Mouse (Mus musculus) erythroblast, embryonic 14.5 days (primary cell): ENCODE data around the gene Tle6.

Experiments
- GATA1 ChIP-seq: IDR thresholded peaks from 2 replicates; pipeline ENCODE4 v1.6.1; 2012; ENCODE audit warnings: low read length, inconsistent platforms, mixed read lengths
- TAL1 ChIP-seq: IDR thresholded peaks from 3 replicates; pipeline ENCODE4 v1.6.1; 2012; ENCODE audit warnings: low read length, inconsistent platforms, mixed read lengths

DNA sequence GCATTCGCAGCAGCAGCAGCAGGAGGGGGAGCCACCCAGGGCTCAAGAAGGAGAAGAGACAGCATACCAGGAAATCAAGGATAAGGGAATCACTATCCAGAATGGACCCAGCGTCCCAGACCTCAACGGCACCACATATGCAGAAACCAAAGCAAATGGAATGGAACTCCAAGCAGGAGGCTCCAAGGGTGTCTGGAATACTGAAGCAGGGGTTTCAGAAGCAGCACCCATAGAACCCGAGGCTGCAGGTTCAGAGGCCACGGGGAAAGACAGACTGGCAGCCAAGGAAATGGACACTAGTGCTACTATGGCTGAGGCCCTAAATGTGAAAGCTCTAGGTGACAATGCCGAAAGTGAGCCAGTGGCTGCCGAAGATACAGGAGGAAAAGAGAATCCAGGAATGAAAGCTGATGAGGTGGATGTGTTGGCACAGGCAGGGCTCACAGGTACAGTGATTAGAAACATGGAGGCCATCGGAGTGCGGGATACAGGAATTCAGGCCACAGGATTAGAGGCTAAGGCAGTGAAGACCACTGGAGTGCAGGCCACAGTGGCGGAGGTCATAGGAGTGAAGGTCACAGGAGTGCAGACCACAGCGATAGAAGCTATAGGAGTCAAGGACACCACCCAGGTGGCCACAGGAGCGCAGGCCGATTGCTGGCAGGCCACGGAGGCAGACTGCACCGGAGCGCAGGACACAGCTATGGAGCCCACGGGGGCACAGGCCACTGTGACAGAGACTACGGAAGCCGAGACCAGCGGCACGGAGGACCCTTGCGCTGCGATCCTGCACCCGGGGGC, 42.0 kb upstream of the Tle6 start:
- TF ChIP-seq GATA1: no peak
- no peak for TF ChIP-seq TAL1
